Mouse (Mus musculus) liver, embryonic 14.5 days (tissue): ENCODE measurements around the gene Ppt2. TPM values are rescaled to one million over a fixed set of nuclear protein-coding genes. Genes with fewer than 3 reads are reported as not detected.

Experiments
- ATAC-seq: fragments of 200-750 bp; cut with Nextera tagmentation; 2 replicates; pipeline ENCODE4 v1.8.0; 2017; ENCODE audit warnings: moderate number of reproducible peaks, mild to moderate bottlenecking, moderate library complexity; ENCODE audit not compliant: insufficient read depth
- DNase-seq, 3 experiments: peaks; one replicate each; pipeline ENCODE4 v3.0.0-alpha.2; 2012 to 2013; ENCODE audit warnings: low read depth in 3 of 3, low spot score in 3 of 3
- H3K27ac ChIP-seq: fragments of 300-500 bp; sonication (generic); 2 replicates; pipeline ENCODE4 v1.5.1; 2014; ENCODE audit warnings: moderate library complexity, mild to moderate bottlenecking, control low read depth, inconsistent platforms
- H3K27me3 ChIP-seq: fragments of 300-500 bp; sonication (generic); 2 replicates; pipeline ENCODE4 v1.6.1; 2014; ENCODE audit warnings: mild to moderate bottlenecking, low read length, moderate library complexity; ENCODE audit not compliant: control insufficient read depth, insufficient read depth
- H3K36me3 ChIP-seq: fragments of 300-500 bp; sonication (generic); replicated peaks from 2 replicates; pipeline ENCODE4 v1.6.1; 2014; ENCODE audit warnings: low read depth; ENCODE audit not compliant: control insufficient read depth, insufficient read depth
- H3K4me1 ChIP-seq, 2 experiments: fragments of 200-500 bp in 1 of 2; fragments of 300-500 bp in 1 of 2; sonication (generic) in 1 of 2; replicated peaks; 2 replicates each; pipeline ENCODE4 v1.6.1; 2012 to 2014; ENCODE audit warnings: antibody characterized with exemption in 1 of 2, inconsistent platforms in 1 of 2, low read length in 1 of 2; ENCODE audit not compliant: control insufficient read depth in 2 of 2, insufficient read depth in 2 of 2
- H3K4me2 ChIP-seq: fragments of 300-500 bp; sonication (generic); 2 replicates; pipeline ENCODE4 v1.6.1; 2014; ENCODE audit warnings: low read depth, mild to moderate bottlenecking, control low read depth, moderate library complexity
- H3K4me3 ChIP-seq, 2 experiments: fragments of 200-500 bp in 1 of 2; fragments of 300-500 bp in 1 of 2; sonication (generic) in 1 of 2; 2 replicates each; pipeline ENCODE4 v1.5.1; 2012 to 2014; ENCODE audit warnings: low read depth in 2 of 2, low read length in 2 of 2, mild to moderate bottlenecking in 2 of 2, control low read depth in 1 of 2, inconsistent platforms in 1 of 2, moderate library complexity in 1 of 2; ENCODE audit not compliant: insufficient read depth in 1 of 2
- H3K9ac ChIP-seq: fragments of 300-500 bp; sonication (generic); replicated peaks from 2 replicates; pipeline ENCODE4 v1.6.1; 2014; ENCODE audit warnings: mild to moderate bottlenecking, control low read depth, moderate library complexity
- H3K9me3 ChIP-seq: fragments of 300-500 bp; sonication (generic); 2 replicates; pipeline ENCODE4 v1.6.1; 2016; ENCODE audit warnings: low read length, mixed read lengths; ENCODE audit not compliant: control insufficient read depth
- CTCF ChIP-seq: IDR thresholded peaks from 2 replicates; pipeline ENCODE4 v1.5.1; 2016; ENCODE audit warnings: antibody characterized with exemption, low read depth, control low read depth
- EP300 ChIP-seq: IDR thresholded peaks from 2 replicates; pipeline ENCODE4 v1.6.1; 2016; ENCODE audit warnings: antibody characterized with exemption, low read depth
- WGBS: fragments of 180-500 bp; shearing (Covaris S2); extraction: QIAGEN DNeasy Blood & Tissue Kit; methylation state at CpG from one replicate; pipeline ENCODE4 v1.1.7; 2014; ENCODE audit not compliant: insufficient replicate concordance; 5-methylcytosine and 5-hydroxymethylcytosine counted together
- polyA plus RNA-seq, 2 experiments: library from polyadenylated mRNA; depleted of rRNA in 1 of 2; stranded (reverse) in 1 of 2; unstranded in 1 of 2; fragments of >200 nt; fragmentation: Nextera tagmentation in 1 of 2; extraction: Ambion mirVana in 1 of 2; gene quantifications; 2 replicates each; pipeline versions ENCODE4 v1.2.1 to v1.2.3; 2012 to 2014

Ppt2 gene
- polyA plus RNA-seq, 2 experiments = 10.4 to 10.5 TPM

DNA sequence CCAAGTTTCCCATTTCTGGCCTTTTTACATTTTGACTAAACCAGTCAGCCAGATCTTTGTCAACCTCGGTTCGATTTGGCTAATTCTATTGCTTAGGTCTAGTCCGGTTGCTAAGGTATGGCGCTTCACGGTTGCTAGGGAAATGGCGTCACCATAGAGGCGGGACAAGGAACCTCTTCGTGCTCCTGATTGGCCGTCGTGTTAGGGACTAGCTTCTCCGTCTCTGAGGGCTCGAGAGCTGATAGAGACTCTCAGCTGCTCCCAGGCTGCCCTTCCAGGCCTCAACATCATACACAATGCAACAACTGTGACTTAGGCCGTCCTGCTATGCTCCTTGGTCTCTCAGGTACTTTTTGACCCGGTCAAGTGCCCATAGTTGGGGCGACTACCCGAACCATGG lies 16.3 kb upstream of the Ppt2 start, which contains the start of gene Fkbpl:
Fkbpl (plus strand) TSS at position 157 of the 400 bp plus-strand sequence.
- Histone ChIP-seq H3K36me3 (no peaks in the 10 kb centered on the region; the same call in 1 of the 2 replicates), H3K4me2 (peak within 1 kb of the TSS; percentile 72), H3K9me3 (no peaks in the 10 kb centered on the region), H3K4me3 (peak within 1 kb of the TSS; percentile 58 to 90), H3K27me3 (no peaks in the 10 kb centered on the region; the same call in 1 of the 2 replicates), H3K27ac (peak within 1 kb of the TSS; percentile 57), H3K9ac (peak within 1 kb of the TSS; percentile 61), H3K4me1 (peaks cover 13 to 26% of the 10 kb centered on the region in 2 experiments)
- DNase-seq = peak; percentile 92 to 94 (median 93)
- peak; percentile 51 for ATAC-seq
- under 1% methylated on average over 16 of the region's 16 CpGs for WGBS
- TF ChIP-seq CTCF = no peak
- no peak for TF ChIP-seq EP300

DNA sequence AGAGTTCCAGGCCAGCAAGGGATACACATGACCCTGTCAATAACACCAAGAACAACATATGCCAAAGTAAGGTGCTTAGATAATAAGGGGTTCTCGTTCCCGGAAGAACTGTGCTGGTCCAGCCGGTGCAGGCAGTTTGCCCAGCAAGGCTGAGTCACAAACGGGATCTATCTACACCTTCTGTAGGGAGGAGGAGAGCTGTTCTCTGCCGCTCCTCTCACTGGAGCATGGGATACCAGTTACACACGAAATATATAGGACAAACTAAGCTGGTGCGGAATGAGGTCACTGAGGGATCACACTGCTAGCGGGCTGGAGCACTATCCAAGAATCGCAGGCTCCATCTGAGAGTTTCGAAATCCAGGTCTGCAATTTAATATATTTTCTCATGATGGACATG lies 15.6 kb upstream of the Ppt2 start:
- no peak overlapping the region for H3K9ac ChIP-seq
- H3K27ac ChIP-seq = no peak overlapping the region
- no peak overlapping the region for H3K4me3 ChIP-seq
- TF ChIP-seq CTCF (no peak), EP300 (no peak)
- no peak overlapping the region for H3K4me2 ChIP-seq
- H3K27me3 ChIP-seq = no peaks in the 10 kb centered on the region; the same call in 1 of the 2 replicates
- H3K36me3 ChIP-seq = no peaks in the 10 kb centered on the region; the same call in 1 of the 2 replicates
- WGBS = 64% methylated on average over 10 of the region's 10 CpGs
- ATAC-seq (no peak), DNase-seq (no peak)
- no peaks in the 10 kb centered on the region for H3K9me3 ChIP-seq
- peaks cover 13 to 26% of the 10 kb centered on the region in 2 experiments for H3K4me1 ChIP-seq

DNA sequence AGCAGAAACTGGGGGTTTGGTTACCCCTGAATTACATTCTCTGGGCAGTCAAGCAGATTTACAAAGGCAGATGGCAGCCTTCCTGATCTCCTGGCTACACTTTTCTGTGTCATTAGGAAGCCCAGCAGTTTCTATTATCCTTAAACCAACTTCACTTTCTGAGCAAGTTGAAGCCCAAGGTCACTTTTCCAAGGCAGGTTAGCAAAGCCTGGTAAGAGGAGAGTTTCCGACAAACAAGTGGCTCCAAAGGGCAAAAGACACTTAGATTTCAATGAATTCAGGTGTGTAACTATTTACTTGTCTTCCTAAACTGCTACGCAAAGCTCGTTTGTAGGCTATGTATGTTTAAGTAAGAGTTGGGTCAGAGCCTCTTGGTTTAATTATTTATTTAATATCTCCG lies 15.1 kb upstream of the Ppt2 start:
- DNase-seq (no peak), ATAC-seq (no peak)
- Histone ChIP-seq H3K27ac (no peak overlapping the region), H3K9me3 (no peaks in the 10 kb centered on the region), H3K9ac (no peak overlapping the region), H3K4me1 (peaks cover 13 to 26% of the 10 kb centered on the region in 2 experiments), H3K4me2 (no peak overlapping the region), H3K36me3 (no peaks in the 10 kb centered on the region), H3K27me3 (no peaks in the 10 kb centered on the region; the same call in 1 of the 2 replicates), H3K4me3 (no peak overlapping the region)
- TF ChIP-seq EP300 (no peak), CTCF (no peak)
- 67% methylated on average over 4 of the region's 4 CpGs for WGBS

DNA sequence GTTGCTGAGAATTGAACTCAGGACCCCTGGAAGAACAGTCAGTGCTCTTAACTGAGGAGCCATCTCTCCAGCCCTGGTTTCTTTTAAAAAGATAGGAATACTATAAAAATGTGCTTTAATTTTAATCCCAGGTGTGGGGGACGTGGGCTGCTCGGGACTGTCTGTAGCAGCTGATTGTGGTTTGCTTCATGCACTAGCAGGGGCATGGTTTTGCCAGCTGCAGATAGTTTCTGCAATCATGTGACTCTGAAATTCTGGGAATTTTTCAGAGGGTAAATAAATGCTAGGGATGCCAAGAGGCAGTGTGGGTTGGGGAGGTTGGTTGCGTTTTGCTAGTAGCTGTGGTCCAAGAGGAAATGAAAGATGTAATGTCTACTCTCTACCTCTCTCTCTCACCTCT lies 13.6 kb upstream of the Ppt2 start:
- ATAC-seq (no peak), DNase-seq (no peak)
- H3K4me2 ChIP-seq = no peak overlapping the region
- H3K27me3 ChIP-seq = no peaks in the 10 kb centered on the region; the same call in 1 of the 2 replicates
- H3K9ac ChIP-seq = no peak overlapping the region
- H3K9me3 ChIP-seq = no peaks in the 10 kb centered on the region
- H3K36me3 ChIP-seq = no peaks in the 10 kb centered on the region
- H3K27ac ChIP-seq = no peak overlapping the region
- peaks cover 10 to 19% of the 10 kb centered on the region in 2 experiments for H3K4me1 ChIP-seq
- no peak overlapping the region for H3K4me3 ChIP-seq
- TF ChIP-seq EP300 (no peak), CTCF (no peak)
- WGBS = 49% methylated on average over 3 of the region's 3 CpGs

DNA sequence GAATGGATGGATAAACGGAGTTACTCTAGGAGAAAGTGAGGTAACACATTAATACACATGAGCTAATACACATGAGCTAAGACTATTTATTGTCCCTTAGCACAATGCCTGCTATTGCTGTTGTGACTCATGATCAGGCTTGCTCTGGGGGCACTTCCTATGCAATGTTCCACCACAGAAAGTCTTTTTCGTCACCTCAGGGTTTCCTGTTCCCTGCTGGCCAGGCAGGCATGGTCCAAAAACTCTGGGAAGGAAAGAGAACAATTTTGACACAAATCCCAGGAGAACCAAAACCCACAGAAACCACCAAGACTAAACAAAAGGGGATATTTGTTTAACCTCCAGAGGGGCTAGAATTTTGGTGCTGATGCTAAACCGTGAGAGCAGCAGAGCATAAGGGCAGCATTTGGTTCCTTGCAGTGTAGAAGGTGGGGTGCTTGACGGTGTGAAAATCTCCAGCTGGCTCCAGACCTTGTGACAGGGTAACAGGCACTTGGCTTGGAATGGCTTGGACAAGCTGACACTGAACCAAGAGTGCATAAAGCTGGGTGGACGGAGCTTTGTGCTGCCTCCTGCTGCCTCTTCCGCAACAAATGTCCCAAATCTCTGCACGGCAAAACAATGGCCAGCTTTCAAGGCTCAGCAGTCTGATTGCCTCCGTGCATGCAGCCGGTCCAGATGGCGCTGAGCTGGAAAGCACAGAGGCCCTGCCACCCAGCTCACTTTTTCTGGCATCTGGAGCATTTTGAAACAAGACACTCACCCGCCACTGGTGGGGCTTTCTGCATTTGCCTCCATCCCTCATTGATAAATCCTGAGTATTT lies 12.7 kb upstream of the Ppt2 start:
- no peaks in the 10 kb centered on the region; the same call in 1 of the 2 replicates for H3K27me3 ChIP-seq
- TF ChIP-seq EP300 (no peak), CTCF (no peak)
- H3K4me2 ChIP-seq = no peak overlapping the region
- DNase-seq (no peak), ATAC-seq (no peak)
- H3K9me3 ChIP-seq = no peaks in the 10 kb centered on the region
- no peak overlapping the region for H3K9ac ChIP-seq
- H3K36me3 ChIP-seq = no peaks in the 10 kb centered on the region
- no peak overlapping the region for H3K4me3 ChIP-seq
- no peak overlapping the region for H3K27ac ChIP-seq
- peaks cover 6 to 12% of the 10 kb centered on the region in 2 experiments for H3K4me1 ChIP-seq
- WGBS = 33% methylated on average over 11 of the region's 11 CpGs
